In the genomic region with DNA sequence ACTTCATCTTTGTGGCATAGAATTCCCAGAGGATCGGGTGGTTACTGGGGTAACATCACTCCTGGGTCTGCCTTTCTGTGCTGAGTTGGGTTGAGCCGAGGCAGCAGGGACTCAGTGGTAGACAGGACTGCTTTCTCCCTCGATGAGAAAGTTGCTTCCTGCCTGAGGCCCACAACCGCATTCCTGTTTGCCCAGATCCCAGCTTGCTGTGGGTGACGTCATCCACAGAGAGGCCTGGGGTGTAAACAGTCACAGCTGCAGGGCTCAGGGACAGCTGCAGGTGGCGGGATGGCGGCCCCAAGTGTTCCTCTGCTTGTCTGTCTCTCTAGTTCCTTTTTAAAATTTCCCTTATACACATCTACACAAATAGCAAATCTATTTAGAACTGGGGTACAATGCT, we compare ENCODE assay signal across 8 mouse cellular contexts. TPM values are rescaled to one million over a fixed set of nuclear protein-coding genes. Genes with fewer than 3 reads are reported as not detected.
DNase-seq lines count a peak whose midpoint lies in the region; ATAC-seq and TF ChIP-seq lines count a peak whose summit lies in the region.

No protein-coding gene starts in this region.

- H3K36me3 ChIP-seq in G1E (replicated peaks) (peaks cover 74% of the 10 kb centered on the region), macrophage (ENCODE audit: inconsistent target) (no peaks in the 10 kb centered on the region)
- no peaks in the 10 kb centered on the region for H3K36me3 ChIP-seq in hindbrain, embryonic 13.5 days

- H3K27ac ChIP-seq in bone marrow macrophage, adult 2 months (ENCODE audit: insufficient read depth, low read depth, low read length) = peak overlapping the region; percentile 73
- H3K27ac ChIP-seq in hindbrain, embryonic 13.5 days = peak overlapping the region; percentile 90
- peak overlapping the region; percentile 63 for H3K27ac ChIP-seq in macrophage

- H3K9me3 ChIP-seq in G1E (replicated peaks) = no peaks in the 10 kb centered on the region
- H3K9me3 ChIP-seq in hindbrain, embryonic 13.5 days = no peaks in the 10 kb centered on the region

- no peaks in the 10 kb centered on the region for H3K27me3 ChIP-seq in G1E (ENCODE audit: insufficient read depth, low read length)
- H3K27me3 ChIP-seq in hindbrain, embryonic 13.5 days = no peaks in the 10 kb centered on the region

- peak; percentile 65 for DNase-seq in G1E (ENCODE audit: low spot score)
- peak; percentile 71 to 78 for DNase-seq in frontal cortex, adult 2 months (ENCODE audit: extremely low spot score in 1 of 2, low spot score in 1 of 2)
- DNase-seq in left cerebral cortex, adult 9 months (ENCODE audit: low spot score in 2 of 2) = peak; percentile 68 to 81
- peak; percentile 69 for DNase-seq in right cerebral cortex, postnatal 14 days
- no peak for DNase-seq in cerebellum, adult 11 months

- H3K9ac ChIP-seq in hindbrain, embryonic 13.5 days = peak overlapping the region; percentile 61

- peak overlapping the region; percentile 47 for H3K4me2 ChIP-seq in hindbrain, embryonic 13.5 days

- peaks cover 79% of the 10 kb centered on the region for H3K4me1 ChIP-seq in G1E (ENCODE audit: insufficient read depth, low read depth, low read length)
- peaks cover 35% of the 10 kb centered on the region for H3K4me1 ChIP-seq in bone marrow macrophage, adult 2 months (ENCODE audit: control insufficient read depth, insufficient read depth, low read length)
- peaks cover 85% of the 10 kb centered on the region for H3K4me1 ChIP-seq in hindbrain, embryonic 13.5 days (replicated peaks)

- TF ChIP-seq POLR2A in bone marrow macrophage, adult 2 months (IDR thresholded peaks at IDR 0.05; ENCODE audit: borderline replicate concordance, low read depth, low read length) = no peak

- H3K4me3 ChIP-seq in G1E (ENCODE audit: low read depth, low read length) (peak overlapping the region; percentile 61; the same call in 1 of the 2 replicates), macrophage (ENCODE audit: inconsistent target) (no peak overlapping the region)
- H3K4me3 ChIP-seq in bone marrow macrophage, adult 2 months (ENCODE audit: insufficient read depth, low read length) = peak overlapping the region; percentile 32
- H3K4me3 ChIP-seq in hindbrain, embryonic 13.5 days = peak overlapping the region; percentile 19

- peaks cover 100% of the 10 kb centered on the region for H3K79me2 ChIP-seq in macrophage (ENCODE audit: inconsistent target)

- peak; percentile 64 for ATAC-seq in G1E (ENCODE audit: extremely low read depth, insufficient number of reproducible peaks, low FRiP score, poor library complexity, severe bottlenecking)
- peak; percentile 62 for ATAC-seq in hindbrain, embryonic 13.5 days (ENCODE audit: low FRiP score)

- TF ChIP-seq CTCF in G1E (IDR thresholded peaks at IDR 0.05; ENCODE audit: low read depth, low read length) = no peak
- TF ChIP-seq CTCF in bone marrow macrophage, adult 2 months (IDR thresholded peaks at IDR 0.05; ENCODE audit: low read depth, low read length) = no peak

- WGBS in hindbrain, embryonic 13.5 days = 6% methylated on average over 7 of the region's 7 CpGs
- WGBS in macrophage (ENCODE audit: missing documents) = 4% methylated on average over 7 of the region's 7 CpGs

RNA-seq across cellular contexts. Expression of a gene that starts 16.9 kb away (rescaled TPM):
- total RNA-seq in G1E (2014; fragmentation: Nextera tagmentation) (147 and 160 TPM in 2 replicates), G1E (2017) (16.0 and 17.1 TPM in 2 replicates)
- polyA plus RNA-seq in G1E (2012) (90.5 and 103 TPM in 2 replicates), macrophage (2018) (23.6 to 29.1 TPM (median 26.7 TPM) in 3 replicates)
- 28.6 and 34.9 TPM in 2 replicates for polyA plus RNA-seq in bone marrow macrophage, adult 2 months (2012; ENCODE audit: insufficient read depth, insufficient read length, missing spikeins)
- polyA plus RNA-seq in frontal cortex, adult 2 months (2012; rRNA removed) = 106 and 118 TPM in 2 replicates
- polyA plus RNA-seq in hindbrain, embryonic 13.5 days (2015; fragmentation: Nextera tagmentation; extraction: Ambion mirVana) = 65.8 and 68.8 TPM in 2 replicates
- total RNA-seq in macrophage (2018; cell fraction: chromatin; rRNA removed) = 100 to 1,000 TPM in 8 of 26 experiments, 10 to 100 TPM in 18; 40.4 to 240 (median 83.4) TPM
- 10 to 100 TPM; 22.1 to 56.8 (median 40.4) TPM for total RNA-seq in macrophage (2018; cell fraction: cytosol; rRNA removed)
- total RNA-seq in macrophage (2018; cell fraction: nucleus; rRNA removed) = 10 to 100 TPM; 46.0 to 87.3 (median 63.8) TPM
